Mouse (Mus musculus) ovary, adult 18-20 months (tissue): ENCODE data around the gene Parp16.
"Not testable (repeated sequence)": the region's sequence is repeated elsewhere in the genome, so short reads cannot be mapped to it uniquely, and the experiment has no call there.

Experiments used
- DNase-seq: peaks from one replicate; pipeline ENCODE4 v3.0.0; 2022; ENCODE audit warnings: low spot score, mixed read lengths

Gene Parp16

GRCm38 (mm10) chr9:65208293-65209179, 13.4 kb downstream of the Parp16 start:
- no peak for DNase-seq

DNA sequence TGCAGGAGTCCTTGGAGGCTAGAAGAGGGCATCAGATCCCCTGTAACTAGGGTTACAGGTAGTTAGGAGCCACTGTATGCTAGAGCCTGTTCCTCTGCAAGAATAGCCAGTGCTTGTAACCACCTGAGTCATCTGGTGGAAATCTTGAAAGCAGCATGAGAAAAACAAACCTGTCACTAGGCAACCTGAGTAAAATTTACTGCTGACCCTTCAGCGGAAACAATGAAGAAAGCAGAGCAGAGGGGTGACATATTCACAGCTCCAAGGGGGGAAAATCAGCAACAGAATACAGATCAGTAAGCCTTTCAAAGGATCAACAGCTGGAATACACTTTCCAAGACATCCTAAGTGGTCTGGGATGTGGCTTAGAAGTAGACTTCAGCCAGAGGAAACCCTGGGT, 16.4 kb downstream of the Parp16 start:
- no peak for DNase-seq

GRCm38 (mm10) chr9:65214425-65214777, 19.2 kb downstream of the Parp16 start:
- DNase-seq: no peak

DNA sequence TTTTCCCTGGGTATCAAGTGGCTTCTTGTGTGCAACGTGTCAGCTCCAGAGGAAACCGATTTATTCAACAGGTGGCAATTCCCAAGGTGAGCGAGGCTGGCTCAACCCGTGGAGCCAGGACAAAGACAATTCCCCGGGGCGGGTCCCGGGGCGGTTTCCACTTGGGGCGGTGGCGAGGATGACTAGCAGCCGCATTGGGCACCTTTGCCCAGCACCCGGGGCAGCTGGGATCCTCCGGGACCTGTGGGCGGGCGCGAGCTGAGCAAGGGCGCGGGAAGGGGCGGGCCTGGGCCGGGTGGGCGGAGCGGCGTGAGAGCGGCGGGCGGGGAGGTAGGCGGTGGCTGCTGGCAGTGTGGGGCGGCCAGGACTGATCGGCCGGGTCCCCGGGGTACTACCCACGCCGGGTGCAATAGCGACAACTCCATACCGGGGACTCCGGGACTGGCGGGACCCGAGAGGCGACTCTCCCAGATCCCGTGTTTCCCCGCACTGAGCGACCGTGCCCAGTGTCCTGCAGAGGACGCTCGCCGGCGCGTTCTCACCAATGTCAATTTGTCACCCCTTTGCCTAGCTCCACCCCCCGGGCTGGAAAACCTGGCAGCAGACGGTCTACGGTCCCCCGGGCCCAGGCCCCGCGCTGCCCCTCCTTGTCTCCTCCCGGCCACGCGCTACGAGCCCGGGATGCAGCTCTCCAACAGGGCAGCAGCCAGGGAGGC, 19.8 kb downstream of the Parp16 start:
- DNase-seq: peak; percentile 83

GRCm38 (mm10) chr9:65215494-65216126, 20.5 kb downstream of the Parp16 start:
- DNase-seq: no peak

- no peak for DNase-seq
Observed at GRCm38 (mm10) chr9:65216972-65217371, 21.8 kb downstream of the Parp16 start.

DNA sequence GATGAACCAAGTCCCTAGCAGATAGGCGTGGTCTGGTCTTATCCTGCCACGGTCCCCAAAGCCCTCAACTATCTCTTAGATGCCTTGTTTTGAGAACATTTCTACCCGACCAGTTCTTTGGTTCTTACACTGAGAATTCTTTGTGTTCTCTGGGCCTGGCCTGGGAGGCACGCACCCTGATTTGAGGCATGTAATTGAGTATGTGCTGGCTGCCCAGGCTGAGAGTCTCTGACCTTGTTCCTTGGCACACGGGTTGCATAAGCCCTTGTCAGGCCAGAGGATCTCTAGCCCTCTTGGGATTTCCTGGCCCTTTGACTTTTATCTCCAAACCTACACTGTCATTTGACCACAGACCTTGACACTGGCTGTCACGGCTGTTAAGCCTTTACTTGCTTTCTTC, 22.5 kb downstream of the Parp16 start:
- peak; percentile 63 for DNase-seq

- no peak for DNase-seq
Observed at GRCm38 (mm10) chr9:65218916-65219315, 23.8 kb downstream of the Parp16 start.

DNA sequence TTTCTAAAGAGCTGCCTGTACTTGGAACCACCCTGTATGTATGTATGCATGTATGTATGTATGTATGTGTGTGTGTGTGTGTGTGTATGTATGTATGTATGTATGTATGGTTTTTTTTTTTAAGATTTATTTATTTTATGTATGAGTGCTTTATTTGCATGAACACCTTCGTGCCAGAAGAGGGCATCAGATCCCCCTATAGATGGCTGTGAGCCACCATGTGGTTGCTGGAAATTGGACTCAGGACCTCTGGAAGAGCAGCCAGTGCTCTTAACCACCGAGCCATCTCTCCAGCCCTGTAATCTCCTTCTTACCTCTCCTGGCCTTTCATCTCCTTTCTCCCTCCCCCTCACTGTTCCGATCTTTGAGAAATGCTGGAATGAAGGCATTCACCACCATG, 25.2 kb downstream of the Parp16 start:
- DNase-seq: not testable (repeated sequence)

DNA sequence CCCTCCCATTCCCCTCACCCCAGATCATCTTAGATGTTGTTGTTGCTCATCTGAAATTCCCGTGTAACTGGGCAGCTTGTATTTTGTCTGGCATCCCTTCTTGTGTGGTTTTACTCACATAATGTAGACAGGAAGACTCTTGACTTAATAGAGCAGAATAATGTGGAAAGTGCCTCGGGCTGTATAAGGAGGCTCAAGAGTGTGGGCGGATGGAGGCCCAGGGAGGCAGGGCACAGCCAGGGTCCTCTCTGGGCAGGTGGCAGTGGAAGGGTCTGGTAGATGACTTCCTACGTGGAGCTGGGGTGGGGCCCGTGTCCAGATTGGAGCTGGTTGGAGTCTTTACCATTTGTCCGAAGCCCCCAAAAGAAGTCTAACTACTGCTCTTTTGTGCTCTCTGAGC, 28.8 kb downstream of the Parp16 start:
- DNase-seq: no peak

DNA sequence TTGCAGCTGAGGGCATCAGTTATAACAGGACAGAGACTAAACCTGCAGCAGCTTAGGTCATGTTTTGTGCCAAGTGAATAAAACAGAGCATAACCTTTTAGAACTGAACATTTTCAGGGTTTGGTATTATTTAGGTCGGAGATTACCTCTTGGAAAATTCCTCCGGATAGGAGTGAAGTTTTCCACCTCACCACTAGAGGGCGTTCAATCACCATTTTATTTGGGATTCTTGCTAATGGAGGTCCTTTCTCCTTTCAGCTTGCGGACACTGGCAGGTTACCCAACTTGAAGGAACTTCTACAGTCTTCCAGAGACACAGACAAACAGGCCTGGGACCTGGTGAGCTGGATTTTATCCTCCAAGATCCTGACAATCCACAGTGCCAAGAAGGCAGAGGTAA, 30.6 kb downstream of the Parp16 start:
- DNase-seq: no peak

GRCm38 (mm10) chr9:65230250-65230649, 35.1 kb downstream of the Parp16 start:
- no peak for DNase-seq

DNA sequence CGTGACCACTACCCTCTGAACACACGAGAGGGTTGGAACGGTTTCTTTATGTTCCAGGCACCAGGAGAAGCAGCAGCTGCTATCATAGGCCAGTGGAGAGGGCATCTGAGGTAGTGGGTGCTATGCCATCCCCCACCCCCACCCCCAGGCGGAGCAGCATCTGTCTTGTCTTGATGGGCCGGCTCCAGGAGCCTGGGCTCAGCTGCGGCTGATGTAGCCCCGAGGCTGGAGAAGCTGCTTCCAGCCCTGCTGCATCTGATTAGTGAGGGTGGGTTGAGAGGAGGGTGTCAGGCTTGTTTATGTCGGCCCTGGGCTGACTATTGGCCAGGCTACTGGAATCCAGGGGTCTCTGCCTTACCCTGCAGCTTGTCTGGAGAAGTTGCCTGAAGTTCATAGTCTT, 36.1 kb downstream of the Parp16 start:
- DNase-seq: no peak

DNA sequence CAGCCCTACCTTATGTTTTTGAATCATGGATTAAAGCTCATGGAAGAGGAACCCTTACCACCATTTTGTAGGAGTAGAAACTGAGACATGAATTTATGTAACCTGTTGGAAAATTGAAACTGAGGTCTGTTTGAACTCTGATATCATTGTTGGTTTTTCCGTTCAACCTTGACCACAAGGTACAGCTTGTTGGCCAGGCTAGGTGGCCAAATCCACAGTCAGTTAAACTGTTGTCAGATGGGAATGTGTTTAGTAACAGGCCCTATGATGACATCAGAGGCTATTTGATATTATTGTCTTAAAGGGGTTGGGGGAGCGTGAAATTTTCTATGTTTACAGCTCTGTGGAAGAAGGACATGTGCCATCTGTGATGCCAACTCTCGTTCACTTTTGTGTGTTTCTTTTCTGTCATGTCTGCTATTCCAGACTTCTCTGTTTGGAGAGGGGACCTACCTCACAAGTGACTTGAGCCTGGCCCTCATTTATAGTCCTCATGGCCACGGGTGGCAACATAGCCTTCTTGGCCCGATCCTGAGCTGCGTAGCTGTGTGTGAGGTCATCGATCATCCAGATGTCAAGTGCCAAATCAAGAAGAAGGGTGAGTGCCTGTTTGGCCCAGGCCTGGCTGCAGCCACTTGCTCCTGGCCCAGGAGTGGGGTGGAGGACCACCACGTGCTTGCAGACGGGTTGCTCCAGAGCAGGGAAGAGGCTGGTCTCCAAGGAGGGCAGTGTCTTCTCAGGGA, 38.3 kb downstream of the Parp16 start:
- no peak for DNase-seq

- no peak for DNase-seq
Observed at GRCm38 (mm10) chr9:65234734-65235133, 39.6 kb downstream of the Parp16 start.

DNA sequence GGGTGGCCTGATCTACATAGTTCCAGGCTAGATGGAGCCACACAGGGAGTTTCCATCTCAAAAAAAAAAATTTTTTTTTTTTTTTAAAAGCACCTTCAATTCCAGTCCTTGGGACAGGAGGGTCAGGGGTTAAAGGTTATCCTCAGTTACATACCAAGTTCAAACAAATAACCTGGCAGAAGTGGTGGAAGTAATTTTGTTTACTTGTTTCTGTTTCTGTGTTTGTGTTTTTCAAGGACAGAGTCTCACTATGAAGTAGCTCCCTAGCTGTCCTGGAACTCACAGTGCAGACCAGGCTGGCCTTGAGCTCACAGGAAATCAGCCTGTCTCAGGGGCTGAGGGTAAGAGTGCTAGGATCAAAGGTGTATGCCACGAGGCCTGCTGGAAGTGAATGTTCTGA, 40.4 kb downstream of the Parp16 start:
- no peak for DNase-seq

- no peak for DNase-seq
Observed at GRCm38 (mm10) chr9:65237616-65238015, 42.5 kb downstream of the Parp16 start.

- no peak for DNase-seq
Observed at GRCm38 (mm10) chr9:65238191-65238760, 43.1 kb downstream of the Parp16 start.

DNA sequence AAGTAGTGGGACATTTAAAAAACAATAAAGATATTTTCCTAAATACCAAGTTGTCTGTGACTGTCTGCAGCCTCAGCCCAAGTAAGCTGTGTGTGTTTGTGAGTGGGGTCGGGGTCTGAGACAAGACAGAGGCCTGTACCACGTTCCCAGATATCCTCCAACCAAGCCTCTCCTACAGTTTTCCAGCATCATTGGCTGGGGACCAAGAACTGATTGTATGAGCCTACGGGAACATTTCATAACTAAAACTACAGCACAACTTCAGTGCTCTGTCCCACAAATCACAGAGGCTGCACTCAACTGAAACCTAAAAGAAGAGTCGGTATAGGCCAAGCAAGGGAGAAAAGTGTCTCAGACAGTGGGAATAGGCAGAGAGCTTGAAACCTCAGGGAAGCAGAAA, 44.0 kb downstream of the Parp16 start:
- DNase-seq: no peak

- no peak for DNase-seq
Observed at GRCm38 (mm10) chr9:65239731-65240130, 44.6 kb downstream of the Parp16 start.

GRCm38 (mm10) chr9:65240587-65240986, 45.4 kb downstream of the Parp16 start:
- DNase-seq: no peak

GRCm38 (mm10) chr9:65241973-65242372, 46.8 kb downstream of the Parp16 start:
- DNase-seq: no peak
